Mouse (Mus musculus) G1E (cell line): ENCODE measurements around the gene Ndufb10. TPM values are rescaled to one million over a fixed set of nuclear protein-coding genes. Genes with fewer than 3 reads are reported as not detected.
A peak's percentile ranks its signal among the peaks of the same experiment; 100 is the strongest.

Experiments
- ATAC-seq: 2 replicates; pipeline ENCODE4 v1.8.0; 2016; ENCODE audit warnings: mild to moderate bottlenecking; ENCODE audit not compliant: insufficient number of reproducible peaks, poor library complexity, low FRiP score, severe bottlenecking; ENCODE audit errors: extremely low read depth
- DNase-seq: peaks from one replicate; pipeline ENCODE4 v3.0.0; 2012; ENCODE audit warnings: low spot score
- H3K27me3 ChIP-seq: 2 replicates; pipeline ENCODE4 v1.6.1; 2012; ENCODE audit warnings: mild to moderate bottlenecking, low read length, inconsistent platforms; ENCODE audit not compliant: insufficient read depth
- H3K36me3 ChIP-seq: replicated peaks from 2 replicates; pipeline ENCODE3; 2012; ENCODE audit warnings: mild to moderate bottlenecking, inconsistent platforms
- H3K4me1 ChIP-seq: 2 replicates; pipeline ENCODE4 v1.6.1; 2012; ENCODE audit warnings: low read depth, low read length, inconsistent platforms, mixed read lengths; ENCODE audit not compliant: insufficient read depth
- H3K4me3 ChIP-seq: 2 replicates; pipeline ENCODE4 v1.5.1; 2012; ENCODE audit warnings: low read depth, mild to moderate bottlenecking, inconsistent platforms, low read length, moderate library complexity, mixed read lengths
- H3K9me3 ChIP-seq: replicated peaks from 2 replicates; pipeline ENCODE4 v1.6.1; 2012; ENCODE audit warnings: inconsistent platforms
- CTCF ChIP-seq: IDR thresholded peaks from 2 replicates; pipeline ENCODE4 v1.5.1; 2012; ENCODE audit warnings: low read depth, low read length, inconsistent platforms, mixed read lengths
- GATA1 ChIP-seq: IDR thresholded peaks from 2 replicates; pipeline ENCODE4 v1.6.1; 2012; ENCODE audit warnings: borderline replicate concordance, low read length, inconsistent platforms, mixed read lengths
- GATA2 ChIP-seq: IDR thresholded peaks from 2 replicates; pipeline ENCODE4 v1.6.1; 2012; ENCODE audit warnings: low read depth, low read length, inconsistent platforms, borderline replicate concordance
- POLR2AphosphoS5 ChIP-seq: IDR thresholded peaks from 2 replicates; pipeline ENCODE4 v1.6.1; 2012; ENCODE audit warnings: low read depth, low read length, inconsistent platforms; ENCODE audit not compliant: insufficient replicate concordance
- TAL1 ChIP-seq: conservative IDR thresholded peaks from 2 replicates; pipeline ENCODE4 v1.6.1; 2012; ENCODE audit warnings: low read depth, low read length, inconsistent platforms, mixed read lengths
- polyA plus RNA-seq: library from polyadenylated mRNA; stranded (reverse); fragments of >175 nt; gene quantifications from 2 replicates; pipeline ENCODE4 v1.2.3, GENCODE M21; 2012
- total RNA-seq, 2 experiments: library from RNA; stranded (forward) in 1 of 2; stranded (reverse) in 1 of 2; fragments of 200-1000 nt in 1 of 2; fragments of >200 nt in 1 of 2; fragmentation: Nextera tagmentation in 1 of 2; gene quantifications; 2 replicates each; pipeline ENCODE4 v1.2.3; 2014 to 2017

Gene Ndufb10
- total and polyA plus RNA-seq, 3 experiments = 54.6 to 372 (median 185) TPM

DNA sequence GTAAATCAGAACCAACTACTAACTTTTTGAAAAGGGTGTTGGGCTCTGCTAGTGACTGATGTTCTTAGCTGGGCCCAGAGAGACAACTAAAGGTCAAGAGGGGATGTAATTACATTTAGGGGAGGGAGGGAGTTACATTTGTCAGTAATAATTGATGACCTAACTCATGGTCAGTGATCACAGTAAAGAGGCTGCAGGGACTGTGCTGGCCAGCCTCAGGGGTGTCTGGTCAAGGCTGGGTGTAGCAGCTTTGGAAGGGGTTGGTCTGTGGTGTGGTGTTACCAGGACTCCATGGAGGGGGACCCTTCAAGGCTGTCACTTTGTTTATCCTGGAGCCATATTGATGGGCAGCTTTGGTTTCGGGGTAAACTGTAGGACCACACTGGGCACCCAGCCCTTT lies 33.1 kb upstream of the Ndufb10 start:
- Histone ChIP-seq H3K27me3 (peaks cover 68% of the 10 kb centered on the region), H3K36me3 (no peaks in the 10 kb centered on the region), H3K9me3 (no peaks in the 10 kb centered on the region), H3K4me3 (no peak overlapping the region), H3K4me1 (peaks cover 8% of the 10 kb centered on the region)
- DNase-seq = no peak
- TF ChIP-seq CTCF (no peak), TAL1 (no peak), GATA1 (no peak), GATA2 (no peak), POLR2AphosphoS5 (no peak)
- no peak for ATAC-seq

DNA sequence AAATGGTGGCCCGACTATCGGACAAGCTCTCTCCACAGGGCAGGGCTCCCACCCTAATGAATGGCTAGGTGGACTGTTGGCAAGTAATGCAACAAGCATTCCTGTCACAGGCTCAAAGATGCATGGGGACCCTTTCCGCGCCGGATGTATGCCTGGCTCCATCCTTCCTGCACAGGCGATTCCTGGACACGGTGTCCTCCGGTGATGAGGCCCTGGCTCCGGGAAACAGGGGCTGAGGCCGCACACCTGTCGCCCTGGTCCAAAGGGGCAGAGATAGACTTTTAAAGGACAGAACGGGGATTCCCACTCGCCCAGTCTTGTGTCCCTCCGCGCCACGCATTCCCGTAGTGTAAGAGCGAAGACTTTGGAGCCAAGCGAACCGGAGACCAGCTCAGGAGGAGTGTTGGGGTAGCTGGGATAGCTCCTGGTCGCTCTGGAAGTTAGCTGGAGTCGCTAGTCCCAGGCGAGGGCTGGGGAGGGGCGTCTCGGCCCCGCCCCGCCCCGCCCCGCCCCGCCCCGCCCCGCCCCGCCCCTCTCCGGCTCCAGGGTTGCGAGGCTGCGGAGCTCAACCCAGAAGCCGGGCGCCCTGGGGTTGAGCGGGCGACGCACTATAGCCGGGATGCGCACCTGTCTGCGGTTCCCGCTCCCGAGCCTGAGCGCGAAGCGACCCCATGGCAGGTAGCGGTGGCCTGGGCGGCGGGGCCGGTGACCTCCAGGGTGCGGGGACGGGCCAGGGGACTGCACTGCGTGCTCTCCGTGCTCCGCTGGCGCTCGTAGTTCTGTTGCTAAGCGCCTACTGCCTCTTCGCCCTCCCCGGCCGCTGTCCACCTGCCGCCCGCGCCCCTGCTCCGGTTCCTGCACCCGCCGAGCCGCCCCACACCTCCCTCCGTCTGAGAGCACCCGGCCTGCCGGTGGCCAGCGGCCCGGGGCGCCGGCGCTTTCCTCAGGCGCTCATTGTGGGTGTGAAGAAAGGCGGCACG lies 28.4 kb upstream of the Ndufb10 start, which contains the start of gene Hs3st6:
Gene Hs3st6 (plus strand): TSS at position 574 of the 980 bp plus-strand sequence.
- no peaks in the 10 kb centered on the region for H3K9me3 ChIP-seq
- peaks cover 9% of the 10 kb centered on the region for H3K4me1 ChIP-seq
- H3K36me3 ChIP-seq = no peaks in the 10 kb centered on the region
- TF ChIP-seq GATA1 (no peak), TAL1 (no peak), CTCF (no peak), GATA2 (no peak), POLR2AphosphoS5 (no peak)
- ATAC-seq = no peak
- H3K27me3 ChIP-seq = peaks cover 71% of the 10 kb centered on the region
- DNase-seq = no peak
- peak within 1 kb of the TSS; percentile 54; the same call in 1 of the 2 replicates for H3K4me3 ChIP-seq

DNA sequence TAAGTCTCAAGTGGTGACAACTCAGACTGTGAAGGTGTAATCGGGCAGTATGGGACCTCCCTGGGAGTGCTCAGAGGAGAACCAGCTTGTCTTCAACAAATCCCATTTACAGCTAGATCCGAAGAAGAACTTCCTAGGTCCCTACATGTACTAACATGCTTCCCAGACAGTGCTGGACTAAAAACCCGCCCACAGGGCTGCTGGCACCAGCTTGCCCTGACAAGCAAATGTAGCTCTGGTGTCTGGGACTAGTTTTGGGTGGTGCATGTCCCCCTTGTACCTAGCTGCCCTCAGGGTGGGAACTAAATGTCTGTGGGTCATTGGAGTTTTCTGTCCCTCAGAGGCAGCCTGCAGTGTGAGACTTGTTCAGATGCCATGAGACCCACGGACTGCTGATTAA lies 27.2 kb upstream of the Ndufb10 start:
- Histone ChIP-seq H3K4me1 (peaks cover 9% of the 10 kb centered on the region), H3K9me3 (no peaks in the 10 kb centered on the region), H3K4me3 (no peak overlapping the region), H3K36me3 (no peaks in the 10 kb centered on the region), H3K27me3 (peaks cover 72% of the 10 kb centered on the region)
- DNase-seq (no peak), ATAC-seq (no peak)
- no peak for TF ChIP-seq CTCF
- TF ChIP-seq TAL1 = no peak
- TF ChIP-seq POLR2AphosphoS5 = no peak
- no peak for TF ChIP-seq GATA1
- no peak for TF ChIP-seq GATA2

DNA sequence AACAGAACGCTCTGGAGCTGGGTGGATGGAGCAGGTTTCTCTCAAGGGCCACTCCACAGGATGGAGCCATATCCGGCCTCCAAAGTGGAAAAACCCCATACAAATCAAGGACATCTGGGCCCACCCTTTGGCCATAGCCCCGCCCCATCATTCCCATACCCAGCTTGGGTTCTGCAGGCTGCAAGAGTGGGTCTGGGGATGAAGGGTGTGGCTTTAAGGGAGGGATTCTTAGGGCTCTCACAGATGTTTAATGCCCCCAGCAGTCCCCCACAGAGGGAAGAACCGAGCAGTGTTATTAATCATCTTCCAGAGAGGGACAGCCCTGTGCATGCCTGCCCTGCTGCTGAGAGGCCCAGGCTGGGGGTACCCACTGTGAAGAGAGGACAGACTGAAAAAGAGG lies 22.7 kb upstream of the Ndufb10 start:
- Histone ChIP-seq H3K27me3 (peaks cover 45% of the 10 kb centered on the region), H3K4me1 (peaks cover 3% of the 10 kb centered on the region), H3K36me3 (peaks cover 12% of the 10 kb centered on the region), H3K4me3 (no peak overlapping the region), H3K9me3 (no peaks in the 10 kb centered on the region)
- ATAC-seq (no peak), DNase-seq (no peak)
- TF ChIP-seq GATA2 (no peak), CTCF (no peak), GATA1 (no peak), TAL1 (no peak), POLR2AphosphoS5 (no peak)

DNA sequence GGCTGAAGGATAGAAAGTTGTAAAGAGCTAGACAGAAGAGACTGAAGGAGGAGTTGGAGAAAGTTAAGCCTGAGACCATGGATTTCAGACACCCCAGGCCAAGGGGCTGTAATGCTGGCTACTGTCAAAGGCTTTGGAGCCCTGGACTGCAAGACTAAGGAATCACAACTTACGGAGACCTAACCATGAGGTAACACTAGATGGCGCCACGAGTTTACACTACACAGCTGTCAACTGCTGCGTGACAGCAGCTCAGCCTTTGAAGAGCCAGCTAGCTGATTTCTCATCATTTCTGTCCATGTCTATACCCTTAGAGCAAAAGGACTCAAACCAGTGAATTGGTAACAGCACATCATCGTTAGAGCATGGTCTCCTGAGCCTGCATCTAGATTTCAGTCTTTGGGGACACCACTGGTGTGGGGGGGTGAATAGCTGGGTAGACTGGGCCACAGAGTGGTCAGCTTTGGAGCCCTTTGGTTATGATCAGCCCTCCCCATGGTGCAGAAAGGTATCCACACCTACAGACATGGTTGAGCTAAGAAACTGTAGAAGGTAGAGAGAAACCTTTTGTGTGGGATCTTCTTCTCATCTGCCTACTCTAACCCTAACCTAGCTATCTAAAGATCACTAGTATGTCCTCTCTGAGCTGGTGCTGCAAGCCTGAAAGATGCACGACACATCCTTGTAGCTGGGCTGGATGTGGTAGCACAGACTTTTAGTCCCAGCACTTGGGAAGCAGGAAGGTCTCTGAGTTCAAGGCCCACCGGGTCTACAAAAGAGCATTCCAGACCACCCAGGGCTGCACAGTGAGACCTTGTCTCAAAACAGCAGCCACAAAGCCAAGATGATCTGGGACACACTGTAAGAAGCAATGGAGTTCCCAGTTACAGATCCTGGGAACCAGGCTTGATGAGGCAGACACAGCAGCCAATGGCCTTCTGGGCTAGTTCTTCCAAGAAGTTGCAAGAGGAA lies 21.5 kb upstream of the Ndufb10 start:
- H3K36me3 ChIP-seq = peaks cover 24% of the 10 kb centered on the region
- H3K4me1 ChIP-seq = peaks cover 3% of the 10 kb centered on the region
- TF ChIP-seq TAL1 = no peak
- peak; percentile 80 for TF ChIP-seq CTCF
- TF ChIP-seq POLR2AphosphoS5 = no peak
- no peak for TF ChIP-seq GATA2
- ATAC-seq (no peak), DNase-seq (peak; percentile 72)
- no peaks in the 10 kb centered on the region for H3K9me3 ChIP-seq
- H3K27me3 ChIP-seq = peaks cover 34% of the 10 kb centered on the region
- H3K4me3 ChIP-seq = no peak overlapping the region

DNA sequence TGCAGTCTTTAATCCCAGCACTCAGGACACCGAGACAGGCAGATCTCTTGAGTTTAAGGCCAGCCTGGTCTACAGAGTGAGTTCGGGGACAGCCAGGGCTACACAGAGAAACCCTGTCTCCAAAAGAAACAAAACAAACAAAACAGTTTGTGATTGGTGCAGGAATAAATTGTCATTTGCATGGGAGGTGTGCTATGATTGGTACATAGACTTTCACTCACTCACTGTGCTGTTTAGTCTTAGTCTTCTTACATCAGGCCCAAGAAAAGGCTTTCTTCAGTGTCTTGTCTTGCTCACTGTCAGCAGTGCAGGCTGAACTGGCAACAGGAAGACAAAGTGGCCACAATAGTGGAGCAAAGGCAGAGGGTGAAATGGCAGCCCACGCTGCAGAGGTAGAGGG lies 20.1 kb upstream of the Ndufb10 start:
- TF ChIP-seq CTCF = no peak
- no peak for TF ChIP-seq TAL1
- no peak for TF ChIP-seq GATA2
- TF ChIP-seq GATA1 = no peak
- no peak for TF ChIP-seq POLR2AphosphoS5
- peaks cover 4% of the 10 kb centered on the region for H3K4me1 ChIP-seq
- H3K36me3 ChIP-seq = peaks cover 37% of the 10 kb centered on the region
- no peaks in the 10 kb centered on the region for H3K9me3 ChIP-seq
- no peak for DNase-seq
- H3K4me3 ChIP-seq = no peak overlapping the region
- H3K27me3 ChIP-seq = peaks cover 25% of the 10 kb centered on the region
- no peak for ATAC-seq
